Mouse (Mus musculus) cerebellum, adult 11-12 months (tissue): ENCODE results near the gene Nr1d2.
A peak's percentile ranks its signal among the peaks of the same experiment; 100 is the strongest.
"Not testable (repeated sequence)": the region's sequence is repeated elsewhere in the genome, so short reads cannot be mapped to it uniquely, and the experiment has no call there.

ENCODE experiments used
- DNase-seq: peaks from one replicate; pipeline ENCODE4 v3.0.0; 2022

The Nr1d2 gene

GRCm38 (mm10) chr14:18238750-18239731, at the start of gene Nr1d2:
Nr1d2 (minus strand) TSS chr14:18239127.
- DNase-seq, result peak; percentile 100

GRCm38 (mm10) chr14:18287391-18287790, 48.5 kb upstream of the Nr1d2 start:
- no peak for DNase-seq

- no peak for DNase-seq
Measured at GRCm38 (mm10) chr14:18286441-18286840, 47.5 kb upstream of the Nr1d2 start.

- no peak for DNase-seq
Measured at GRCm38 (mm10) chr14:18285476-18285875, 46.5 kb upstream of the Nr1d2 start.

GRCm38 (mm10) chr14:18284581-18284980, 45.7 kb upstream of the Nr1d2 start:
- no peak for DNase-seq

GRCm38 (mm10) chr14:18280375-18280774, 41.4 kb upstream of the Nr1d2 start:
- DNase-seq, result no peak

- no peak for DNase-seq
Measured at GRCm38 (mm10) chr14:18274526-18274925, 35.6 kb upstream of the Nr1d2 start.

GRCm38 (mm10) chr14:18271666-18272065, 32.7 kb upstream of the Nr1d2 start:
- DNase-seq, result peak; percentile 41

- peak; percentile 100 for DNase-seq
Measured at GRCm38 (mm10) chr14:18270529-18271441, 31.9 kb upstream of the Nr1d2 start, which contains the start of the genes Nkiras1 and Rpl15. Nkiras1 (plus strand) TSS chr14:18271136. Rpl15 (minus strand) TSS chr14:18271391.

GRCm38 (mm10) chr14:18269947-18270528, 31.1 kb upstream of the Nr1d2 start:
- not testable (repeated sequence) for DNase-seq

GRCm38 (mm10) chr14:18263427-18263826, 24.5 kb upstream of the Nr1d2 start:
- DNase-seq, result no peak

GRCm38 (mm10) chr14:18261203-18261602, 22.3 kb upstream of the Nr1d2 start:
- DNase-seq, result no peak

GRCm38 (mm10) chr14:18242638-18243130, 3.8 kb upstream of the Nr1d2 start:
- no peak for DNase-seq

GRCm38 (mm10) chr14:18241786-18242185, 2.9 kb upstream of the Nr1d2 start:
- no peak for DNase-seq

GRCm38 (mm10) chr14:18240132-18240531, 1.2 kb upstream of the Nr1d2 start:
- no peak for DNase-seq

- peak; percentile 99 for DNase-seq
Measured at GRCm38 (mm10) chr14:18238131-18238749, 687 bp downstream of the Nr1d2 start.

GRCm38 (mm10) chr14:18237381-18237780, 1.5 kb downstream of the Nr1d2 start:
- DNase-seq, result no peak

- not testable (repeated sequence) for DNase-seq
Measured at GRCm38 (mm10) chr14:18236496-18237235, 2.3 kb downstream of the Nr1d2 start.

GRCm38 (mm10) chr14:18233981-18234960, 4.7 kb downstream of the Nr1d2 start:
- no peak for DNase-seq

GRCm38 (mm10) chr14:18233076-18233475, 5.9 kb downstream of the Nr1d2 start:
- DNase-seq, result no peak
